Mouse (Mus musculus): Measurements from ENCODE around the gene Traip. TPM values are rescaled to one million over a fixed set of nuclear protein-coding genes. Genes with fewer than 3 reads are reported as not detected.

Traip gene
- polyA plus RNA-seq, 1 experiment from 2014 or later: 24.5 TPM

GRCm38 (mm10) chr9:107910025-107910769, 39.7 kb upstream of the Traip start:
- Histone ChIP-seq H3K4me3 (ENCODE audit: low read length) (no peak overlapping the region), H3K9me3 (ENCODE audit: control insufficient read depth, low read length) (no peaks in the 10 kb centered on the region), H3K4me1 (ENCODE audit: control insufficient read depth, insufficient read depth, low read length) (peaks cover 34% of the 10 kb centered on the region), H3K4me2 (replicated peaks; ENCODE audit: low read depth, low read length) (no peak overlapping the region), H3K9ac (ENCODE audit: low read depth, low read length) (no peak overlapping the region), H3K36me3 (ENCODE audit: control insufficient read depth, insufficient read depth, low read length) (no peaks in the 10 kb centered on the region), H3K27me3 (ENCODE audit: control insufficient read depth, insufficient read depth, low read length) (no peaks in the 10 kb centered on the region), H3K27ac (ENCODE audit: low read depth, low read length) (no peak overlapping the region)
- ATAC-seq (ENCODE audit: low FRiP score, low TSS enrichment): no peak
- WGBS: 91% methylated on average over 15 of the region's 15 CpGs

DNA sequence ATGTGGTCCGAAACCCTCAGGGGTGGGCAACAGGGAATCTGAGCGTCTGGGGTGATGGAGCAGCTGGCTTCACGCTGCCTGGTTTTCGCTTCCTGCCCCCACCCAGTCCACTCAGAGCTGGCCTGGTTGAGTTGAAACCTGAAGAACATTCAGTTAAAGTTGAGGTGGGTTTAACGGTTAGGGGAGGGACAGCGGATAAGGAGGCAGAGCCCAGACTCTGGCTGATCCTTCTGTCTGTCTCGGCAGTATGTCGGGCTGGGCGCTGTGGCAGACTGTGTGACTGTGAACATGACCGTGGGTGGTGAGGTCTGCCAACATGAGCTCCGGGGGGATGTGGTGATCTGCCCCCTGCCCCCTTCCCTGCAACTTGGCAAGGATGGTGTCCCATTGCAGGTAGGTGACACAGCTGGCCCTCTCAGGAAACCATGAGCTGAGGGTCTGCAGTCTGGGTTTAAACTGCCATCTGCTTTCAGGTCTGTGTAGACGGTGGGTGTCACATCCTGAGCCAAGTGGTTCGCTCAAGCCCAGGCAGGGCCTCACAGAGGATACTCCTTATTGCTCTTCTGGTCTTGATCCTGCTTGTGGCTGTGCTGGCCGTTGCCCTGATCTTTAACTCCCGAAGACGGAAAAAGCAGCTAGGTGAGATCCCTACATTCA, 35.0 kb upstream of the Traip start:
- Histone ChIP-seq H3K4me3 (ENCODE audit: low read length) (no peak overlapping the region), H3K9me3 (ENCODE audit: control insufficient read depth, low read length) (no peaks in the 10 kb centered on the region), H3K27me3 (ENCODE audit: control insufficient read depth, insufficient read depth, low read length) (no peaks in the 10 kb centered on the region), H3K4me2 (replicated peaks; ENCODE audit: low read depth, low read length) (no peak overlapping the region), H3K27ac (ENCODE audit: low read depth, low read length) (no peak overlapping the region), H3K4me1 (ENCODE audit: control insufficient read depth, insufficient read depth, low read length) (peaks cover 10% of the 10 kb centered on the region; the same call in 1 of the 2 replicates), H3K36me3 (ENCODE audit: control insufficient read depth, insufficient read depth, low read length) (no peaks in the 10 kb centered on the region), H3K9ac (ENCODE audit: low read depth, low read length) (no peak overlapping the region)
- 50% methylated on average over 16 of the region's 16 CpGs for WGBS
- ATAC-seq (ENCODE audit: low FRiP score, low TSS enrichment): no peak

DNA sequence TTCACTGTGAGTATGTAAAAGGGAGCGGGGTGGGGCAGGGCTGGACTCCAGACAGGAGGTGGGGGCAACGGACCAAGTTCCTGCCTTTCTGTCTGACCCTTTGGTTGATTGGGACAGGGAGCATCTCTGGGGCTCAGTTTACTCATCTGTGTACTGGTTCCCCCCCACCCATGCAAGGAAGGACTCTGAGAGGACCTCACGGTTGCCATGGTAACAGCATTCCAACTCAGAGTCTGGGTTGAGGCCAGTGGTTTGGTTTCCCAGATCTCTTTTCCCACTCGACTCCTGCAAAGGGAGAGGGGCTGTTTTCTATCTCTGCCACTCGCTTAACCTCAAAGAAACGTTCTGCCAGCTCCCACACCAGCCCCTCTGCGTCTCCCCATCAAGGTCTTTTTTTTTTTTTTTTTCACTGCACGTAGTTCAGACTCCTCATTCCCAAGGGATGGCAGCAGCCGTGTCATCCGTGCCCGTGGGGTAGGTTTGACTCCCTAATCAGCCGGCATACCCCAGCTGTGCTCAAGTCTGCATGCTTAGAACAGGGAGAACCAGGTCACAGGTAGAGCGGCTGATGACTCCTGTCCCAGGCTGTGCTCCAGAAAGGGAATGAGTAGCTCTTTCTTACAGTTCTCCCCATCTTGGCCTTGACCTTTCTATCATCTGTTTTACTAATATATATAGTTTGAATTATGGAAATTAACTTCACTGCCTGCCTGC, 31.9 kb upstream of the Traip start:
- 35% methylated on average over 13 of the region's 13 CpGs for WGBS
- no peak overlapping the region for H3K4me2 ChIP-seq (replicated peaks; ENCODE audit: low read depth, low read length)
- ATAC-seq (ENCODE audit: low FRiP score, low TSS enrichment): peak; percentile 36; the same call in 1 of the 2 replicates
- no peaks in the 10 kb centered on the region for H3K27me3 ChIP-seq (ENCODE audit: control insufficient read depth, insufficient read depth, low read length)
- H3K27ac ChIP-seq (ENCODE audit: low read depth, low read length): no peak overlapping the region
- peaks cover 10% of the 10 kb centered on the region; the same call in 1 of the 2 replicates for H3K4me1 ChIP-seq (ENCODE audit: control insufficient read depth, insufficient read depth, low read length)
- H3K36me3 ChIP-seq (ENCODE audit: control insufficient read depth, insufficient read depth, low read length): no peaks in the 10 kb centered on the region
- no peaks in the 10 kb centered on the region for H3K9me3 ChIP-seq (ENCODE audit: control insufficient read depth, low read length)
- H3K9ac ChIP-seq (ENCODE audit: low read depth, low read length): no peak overlapping the region
- no peak overlapping the region for H3K4me3 ChIP-seq (ENCODE audit: low read length)

DNA sequence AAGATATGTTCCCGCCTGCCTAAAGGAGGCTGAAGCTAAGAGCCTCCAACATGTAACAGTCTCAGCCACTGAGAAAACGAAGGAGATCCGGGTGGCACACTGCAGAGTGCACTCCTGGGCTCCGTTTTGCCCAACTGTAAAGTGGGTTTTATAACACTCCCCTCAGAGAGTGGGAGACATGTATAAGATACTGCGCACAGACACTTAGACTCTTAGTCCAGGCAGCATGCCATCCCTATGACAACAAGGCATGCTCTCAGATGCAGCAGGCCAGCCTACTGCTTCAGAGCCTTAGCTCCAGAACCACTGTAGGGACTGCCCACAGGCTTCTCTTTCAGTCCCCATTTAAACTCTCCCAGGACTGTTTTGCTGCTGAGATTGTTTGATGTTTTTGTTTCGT, 31.1 kb upstream of the Traip start:
- no peak overlapping the region for H3K27ac ChIP-seq (ENCODE audit: low read depth, low read length)
- H3K9ac ChIP-seq (ENCODE audit: low read depth, low read length): no peak overlapping the region
- peaks cover 10% of the 10 kb centered on the region; the same call in 1 of the 2 replicates for H3K4me1 ChIP-seq (ENCODE audit: control insufficient read depth, insufficient read depth, low read length)
- no peaks in the 10 kb centered on the region for H3K9me3 ChIP-seq (ENCODE audit: control insufficient read depth, low read length)
- H3K27me3 ChIP-seq (ENCODE audit: control insufficient read depth, insufficient read depth, low read length): no peaks in the 10 kb centered on the region
- H3K4me2 ChIP-seq (replicated peaks; ENCODE audit: low read depth, low read length): no peak overlapping the region
- WGBS: 86% methylated on average over 6 of the region's 6 CpGs
- no peak overlapping the region for H3K4me3 ChIP-seq (ENCODE audit: low read length)
- H3K36me3 ChIP-seq (ENCODE audit: control insufficient read depth, insufficient read depth, low read length): no peaks in the 10 kb centered on the region
- no peak for ATAC-seq (ENCODE audit: low FRiP score, low TSS enrichment)

- no peak for ATAC-seq (ENCODE audit: low FRiP score, low TSS enrichment)
- no peaks in the 10 kb centered on the region for H3K36me3 ChIP-seq (ENCODE audit: control insufficient read depth, insufficient read depth, low read length)
Measured at GRCm38 (mm10) chr9:107919441-107919840, 30.5 kb upstream of the Traip start.

DNA sequence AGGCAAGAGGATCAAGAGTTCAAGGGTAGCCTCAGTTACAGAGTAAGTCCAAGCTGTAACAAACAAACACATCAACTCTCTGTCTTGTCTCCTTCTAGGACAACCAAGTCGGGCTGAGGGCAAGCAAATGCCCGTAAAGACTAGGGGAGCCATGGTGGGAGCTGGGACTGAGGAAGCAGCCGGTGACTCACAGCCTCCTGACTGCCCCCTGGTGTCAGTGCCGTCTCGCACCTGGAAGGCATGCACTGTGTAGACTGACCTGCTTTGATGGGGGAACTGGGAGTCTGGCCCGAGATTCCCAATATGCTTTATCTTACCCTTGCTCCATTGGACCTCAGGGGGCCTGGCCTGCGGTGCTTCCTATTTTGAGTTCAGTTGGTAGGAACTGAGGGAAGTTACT, 26.9 kb upstream of the Traip start:
- Histone ChIP-seq H3K27ac (ENCODE audit: low read depth, low read length) (no peak overlapping the region), H3K4me2 (replicated peaks; ENCODE audit: low read depth, low read length) (no peak overlapping the region), H3K4me3 (ENCODE audit: low read length) (no peak overlapping the region), H3K9ac (ENCODE audit: low read depth, low read length) (no peak overlapping the region), H3K27me3 (ENCODE audit: control insufficient read depth, insufficient read depth, low read length) (no peaks in the 10 kb centered on the region), H3K4me1 (ENCODE audit: control insufficient read depth, insufficient read depth, low read length) (0 out of 2 replicates have a peak, but pooled peaks cover 4% of the 10 kb centered on the region), H3K9me3 (ENCODE audit: control insufficient read depth, low read length) (no peaks in the 10 kb centered on the region), H3K36me3 (ENCODE audit: control insufficient read depth, insufficient read depth, low read length) (no peaks in the 10 kb centered on the region)
- WGBS: 43% methylated on average over 7 of the region's 7 CpGs
- ATAC-seq (ENCODE audit: low FRiP score, low TSS enrichment): 0 out of 2 replicates have a peak, but pooled peaks have one; percentile 56

More at GRCm38 (mm10) chr9:107919441-107919840, 30.5 kb upstream of the Traip start:
- 88% methylated on average over 5 of the region's 5 CpGs for WGBS
- H3K4me2 ChIP-seq (replicated peaks; ENCODE audit: low read depth, low read length): no peak overlapping the region
- H3K9ac ChIP-seq (ENCODE audit: low read depth, low read length): no peak overlapping the region
- no peak overlapping the region for H3K4me3 ChIP-seq (ENCODE audit: low read length)
- H3K9me3 ChIP-seq (ENCODE audit: control insufficient read depth, low read length): no peaks in the 10 kb centered on the region
- peaks cover 10% of the 10 kb centered on the region; the same call in 1 of the 2 replicates for H3K4me1 ChIP-seq (ENCODE audit: control insufficient read depth, insufficient read depth, low read length)
- no peak overlapping the region for H3K27ac ChIP-seq (ENCODE audit: low read depth, low read length)
- H3K27me3 ChIP-seq (ENCODE audit: control insufficient read depth, insufficient read depth, low read length): no peaks in the 10 kb centered on the region

GRCm38 (mm10) chr9:107923956-107924355, 26.0 kb upstream of the Traip start:
- Histone ChIP-seq H3K27me3 (ENCODE audit: control insufficient read depth, insufficient read depth, low read length) (no peaks in the 10 kb centered on the region), H3K4me1 (ENCODE audit: control insufficient read depth, insufficient read depth, low read length) (no peaks in the 10 kb centered on the region), H3K27ac (ENCODE audit: low read depth, low read length) (no peak overlapping the region), H3K9me3 (ENCODE audit: control insufficient read depth, low read length) (no peaks in the 10 kb centered on the region), H3K36me3 (ENCODE audit: control insufficient read depth, insufficient read depth, low read length) (no peaks in the 10 kb centered on the region), H3K4me3 (ENCODE audit: low read length) (no peak overlapping the region), H3K9ac (ENCODE audit: low read depth, low read length) (no peak overlapping the region), H3K4me2 (replicated peaks; ENCODE audit: low read depth, low read length) (no peak overlapping the region)
- 55% methylated on average over 6 of the region's 6 CpGs for WGBS
- ATAC-seq (ENCODE audit: low FRiP score, low TSS enrichment): no peak

GRCm38 (mm10) chr9:107925251-107925650, 24.7 kb upstream of the Traip start:
- H3K4me1 ChIP-seq (ENCODE audit: control insufficient read depth, insufficient read depth, low read length): no peaks in the 10 kb centered on the region
- H3K36me3 ChIP-seq (ENCODE audit: control insufficient read depth, insufficient read depth, low read length): no peaks in the 10 kb centered on the region
- WGBS: 37% methylated on average over 3 of the region's 3 CpGs
- no peak for ATAC-seq (ENCODE audit: low FRiP score, low TSS enrichment)
- H3K4me3 ChIP-seq (ENCODE audit: low read length): no peak overlapping the region
- H3K27me3 ChIP-seq (ENCODE audit: control insufficient read depth, insufficient read depth, low read length): no peaks in the 10 kb centered on the region
- no peak overlapping the region for H3K27ac ChIP-seq (ENCODE audit: low read depth, low read length)
- no peak overlapping the region for H3K4me2 ChIP-seq (replicated peaks; ENCODE audit: low read depth, low read length)
- no peak overlapping the region for H3K9ac ChIP-seq (ENCODE audit: low read depth, low read length)
- H3K9me3 ChIP-seq (ENCODE audit: control insufficient read depth, low read length): no peaks in the 10 kb centered on the region

Measured in kidney, embryonic 14.5 days (tissue).